8 mouse cellular contexts compared by ENCODE assay signal in genomic region chr5:143333872-143334271, GRCm38 (mm10). TPM values are rescaled to one million over a fixed set of nuclear protein-coding genes. Genes with fewer than 3 reads are reported as not detected.
DNase-seq lines count a peak whose midpoint lies in the region; ATAC-seq and TF ChIP-seq lines count a peak whose summit lies in the region.

No protein-coding gene starts in this region.

- TF ChIP-seq CTCF in thymus, adult 2 months (IDR thresholded peaks at IDR 0.05; ENCODE audit: borderline replicate concordance, control insufficient read depth, extremely low read depth, insufficient read depth, low read length, poor library complexity), result no peak
- TF ChIP-seq CTCF in kidney, postnatal 0 days (IDR thresholded peaks at IDR 0.05; ENCODE audit: low read depth), result peak; percentile 87

- TF ChIP-seq POLR2A in thymus, adult 2 months (IDR thresholded peaks at IDR 0.05; ENCODE audit: control insufficient read depth, extremely low read depth, insufficient read depth, low read length, poor library complexity), result no peak

- H3K27me3 ChIP-seq in thymus, adult 2 months (ENCODE audit: control insufficient read depth, insufficient read depth, low read length), result no peaks in the 10 kb centered on the region
- no peaks in the 10 kb centered on the region for H3K27me3 ChIP-seq in kidney, postnatal 0 days (ENCODE audit: insufficient read depth, low read length)
- H3K27me3 ChIP-seq in liver, embryonic 11.5 days (replicated peaks; ENCODE audit: control insufficient read depth, insufficient read depth, low read length), result no peaks in the 10 kb centered on the region; the same call in 1 of the 2 replicates

- H3K4me3 ChIP-seq in thymus, adult 2 months (ENCODE audit: control insufficient read depth, insufficient read depth, low read length), result no peak overlapping the region
- H3K4me3 ChIP-seq in kidney, postnatal 0 days (replicated peaks; ENCODE audit: low read depth, low read length), result no peak overlapping the region
- no peak overlapping the region for H3K4me3 ChIP-seq in liver, embryonic 11.5 days (ENCODE audit: low read depth, low read length)

- no peak overlapping the region for H3K9ac ChIP-seq in kidney, postnatal 0 days (ENCODE audit: low read depth, low read length)
- H3K9ac ChIP-seq in liver, embryonic 11.5 days (ENCODE audit: low read depth, low read length), result no peak overlapping the region

- H3K4me2 ChIP-seq in kidney, postnatal 0 days (ENCODE audit: low read length), result no peak overlapping the region
- H3K4me2 ChIP-seq in liver, embryonic 11.5 days, result peak overlapping the region; percentile 9

- H3K4me1 ChIP-seq in thymus, adult 2 months (replicated peaks; ENCODE audit: control insufficient read depth, insufficient read depth, low read length), result 0 out of 2 replicates have a peak, but pooled peaks cover 4% of the 10 kb centered on the region
- H3K4me1 ChIP-seq in kidney, postnatal 0 days (replicated peaks; ENCODE audit: insufficient read depth, low read length), result 0 out of 2 replicates have a peak, but pooled peaks cover 4% of the 10 kb centered on the region
- H3K4me1 ChIP-seq in liver, embryonic 11.5 days (replicated peaks; ENCODE audit: control insufficient read depth, insufficient read depth, low read length), result peaks cover 6% of the 10 kb centered on the region; the same call in 1 of the 2 replicates

- no peaks in the 10 kb centered on the region for H3K36me3 ChIP-seq in thymus, adult 2 months (ENCODE audit: control insufficient read depth, insufficient read depth, low read length)
- H3K36me3 ChIP-seq in kidney, postnatal 0 days (ENCODE audit: insufficient read depth, low read length), result no peaks in the 10 kb centered on the region
- no peaks in the 10 kb centered on the region for H3K36me3 ChIP-seq in liver, embryonic 11.5 days (ENCODE audit: control insufficient read depth, insufficient read depth, low read length)

- peak; percentile 66 for DNase-seq in thymus, adult 2 months
- no peak for DNase-seq in thymus, adult 18-20 months
- DNase-seq in brain, adult 2 months (ENCODE audit: low read depth, low spot score), result peak; percentile 93
- peak; percentile 66 to 95 for DNase-seq in frontal cortex, adult 2 months (ENCODE audit: extremely low spot score in 1 of 2, low spot score in 1 of 2)
- DNase-seq in kidney, postnatal 0 days (ENCODE audit: low spot score), result peak; percentile 78
- peak; percentile 56 for DNase-seq in liver, embryonic 11.5 days (ENCODE audit: low spot score)
- peak; percentile 67 for DNase-seq in ovary, postnatal 14 days (ENCODE audit: low spot score)
- peak; percentile 46 to 60 for DNase-seq in thymus, postnatal 36 days

- no peak for ATAC-seq in kidney, postnatal 0 days (replicated peaks; ENCODE audit: low FRiP score, low read depth)
- no peak; the same call in 1 of the 2 replicates for ATAC-seq in liver, embryonic 11.5 days (replicated peaks; ENCODE audit: low FRiP score)

- no peaks in the 10 kb centered on the region for H3K9me3 ChIP-seq in kidney, postnatal 0 days (replicated peaks; ENCODE audit: low read length)
- H3K9me3 ChIP-seq in liver, embryonic 11.5 days (ENCODE audit: control insufficient read depth, low read length), result no peaks in the 10 kb centered on the region

- WGBS in thymus, adult 2 months, result 9% methylated on average over 5 of the region's 5 CpGs
- WGBS in kidney, postnatal 0 days, result 11% methylated on average over 5 of the region's 5 CpGs
- WGBS in liver, embryonic 11.5 days, result 6% methylated on average over 5 of the region's 5 CpGs

- no peak overlapping the region for H3K27ac ChIP-seq in thymus, adult 2 months (ENCODE audit: control insufficient read depth, insufficient read depth, low read length)
- no peak overlapping the region for H3K27ac ChIP-seq in kidney, postnatal 0 days
- H3K27ac ChIP-seq in liver, embryonic 11.5 days (ENCODE audit: low read depth, low read length), result no peak overlapping the region

RNA-seq across cellular contexts. Expression of gene Zdhhc4, which starts 4.8 kb away (rescaled TPM):
- 117 and 118 TPM in 2 replicates for polyA plus RNA-seq in thymus, adult 2 months (2012; rRNA removed)
- 68.2 and 75.4 TPM in 2 replicates for polyA plus RNA-seq in frontal cortex, adult 2 months (2012; rRNA removed)
- 87.6 and 91.2 TPM in 2 replicates for polyA plus RNA-seq in kidney, postnatal 0 days (2015; fragmentation: Nextera tagmentation; extraction: Ambion mirVana)
- 58.8 and 63.3 TPM in 2 replicates for polyA plus RNA-seq in liver, embryonic 11.5 days (2014; fragmentation: Nextera tagmentation; extraction: Ambion mirVana)

RNA-seq across cellular contexts. Expression of gene E130309D02Rik, which starts 18.7 kb away (rescaled TPM):
- 65.3 and 83.7 TPM in 2 replicates for polyA plus RNA-seq in thymus, adult 2 months (2012; rRNA removed)
- 16.9 and 17.0 TPM in 2 replicates for polyA plus RNA-seq in frontal cortex, adult 2 months (2012; rRNA removed)
- polyA plus RNA-seq in kidney, postnatal 0 days (2015; fragmentation: Nextera tagmentation; extraction: Ambion mirVana), result 27.8 and 30.9 TPM in 2 replicates
- 57.2 and 57.5 TPM in 2 replicates for polyA plus RNA-seq in liver, embryonic 11.5 days (2014; fragmentation: Nextera tagmentation; extraction: Ambion mirVana)

RNA-seq across cellular contexts. Expression of gene Grid2ip, which starts 23.3 kb away (rescaled TPM):
- 0.06 and 0.26 TPM in 2 replicates for polyA plus RNA-seq in thymus, adult 2 months (2012; rRNA removed)
- polyA plus RNA-seq in frontal cortex, adult 2 months (2012; rRNA removed), result 6.2 and 7.5 TPM in 2 replicates
- 0.03 TPM in 1 of 2 replicates, not detected in the other for polyA plus RNA-seq in kidney, postnatal 0 days (2015; fragmentation: Nextera tagmentation; extraction: Ambion mirVana)
- polyA plus RNA-seq in liver, embryonic 11.5 days (2014; fragmentation: Nextera tagmentation; extraction: Ambion mirVana), result 0.12 and 0.31 TPM in 2 replicates

RNA-seq across cellular contexts. Expression of gene Zfp853, which starts 40.4 kb away (rescaled TPM):
- polyA plus RNA-seq in thymus, adult 2 months (2012; rRNA removed), result 0.96 and 1.0 TPM in 2 replicates
- 8.8 TPM in 2 replicates for polyA plus RNA-seq in frontal cortex, adult 2 months (2012; rRNA removed)
- polyA plus RNA-seq in kidney, postnatal 0 days (2015; fragmentation: Nextera tagmentation; extraction: Ambion mirVana), result 0.09 and 0.14 TPM in 2 replicates
- polyA plus RNA-seq in liver, embryonic 11.5 days (2014; fragmentation: Nextera tagmentation; extraction: Ambion mirVana), result not detected in 2 replicates

Comparison
In these comparisons a context has a peak if more than half of its experiments do, and no peak if none do; other contexts are left out.
1. DNase-seq: peak in thymus, adult 2 months (single experiment), brain, adult 2 months (single experiment), frontal cortex, adult 2 months (2 of 2), kidney, postnatal 0 days (single experiment), liver, embryonic 11.5 days (single experiment), ovary, postnatal 14 days (single experiment) and thymus, postnatal 36 days (2 of 2); none in thymus, adult 18-20 months (0 of 2).